Mouse (Mus musculus) thymus, adult 2 months (tissue): ENCODE measurements around the gene Anapc13. TPM values are rescaled to one million over a fixed set of nuclear protein-coding genes. Genes with fewer than 3 reads are reported as not detected.

ENCODE experiments used
- DNase-seq: peaks from one replicate; pipeline ENCODE4 v3.0.0; 2021
- H3K27ac ChIP-seq: fragments of 200-500 bp; 2 replicates; pipeline ENCODE4 v1.5.1; 2012; ENCODE audit warnings: low read length, control low read depth; ENCODE audit not compliant: control insufficient read depth, insufficient read depth
- H3K27me3 ChIP-seq: fragments of 200-500 bp; 2 replicates; pipeline ENCODE4 v1.6.1; 2012; ENCODE audit warnings: mild to moderate bottlenecking, low read length, moderate library complexity, mixed read lengths; ENCODE audit not compliant: control insufficient read depth, insufficient read depth
- H3K36me3 ChIP-seq: fragments of 200-500 bp; 2 replicates; pipeline ENCODE4 v1.6.1; 2012; ENCODE audit warnings: mild to moderate bottlenecking, low read length, moderate library complexity; ENCODE audit not compliant: control insufficient read depth, insufficient read depth
- H3K4me1 ChIP-seq: fragments of 200-500 bp; replicated peaks from 2 replicates; pipeline ENCODE4 v1.6.1; 2012; ENCODE audit warnings: low read length; ENCODE audit not compliant: control insufficient read depth, insufficient read depth
- H3K4me3 ChIP-seq: fragments of 200-500 bp; 2 replicates; pipeline ENCODE4 v1.5.1; 2012; ENCODE audit warnings: mild to moderate bottlenecking, low read length, control low read depth, moderate library complexity; ENCODE audit not compliant: control insufficient read depth, insufficient read depth
- CTCF ChIP-seq: fragments of 200-500 bp; IDR thresholded peaks from 2 replicates; pipeline ENCODE4 v1.5.1; 2012; ENCODE audit warnings: mild to moderate bottlenecking, control low read depth, low read length, moderate library complexity, borderline replicate concordance; ENCODE audit not compliant: control insufficient read depth, poor library complexity, insufficient read depth; ENCODE audit errors: extremely low read depth
- POLR2A ChIP-seq: fragments of 200-500 bp; IDR thresholded peaks from 2 replicates; pipeline ENCODE4 v1.6.1; 2012; ENCODE audit warnings: mild to moderate bottlenecking, low read length, control low read depth, moderate library complexity; ENCODE audit not compliant: control insufficient read depth, poor library complexity, insufficient read depth; ENCODE audit errors: extremely low read depth
- WGBS: fragments of 180-500 bp; shearing (Covaris S2); methylation state at CpG from one replicate; pipeline ENCODE4 v1.1.7; 2018; 5-methylcytosine and 5-hydroxymethylcytosine counted together
- polyA plus RNA-seq: library from polyadenylated mRNA; depleted of rRNA; stranded (reverse); fragments of >200 nt; gene quantifications from 2 replicates; pipeline ENCODE4 v1.2.3, GENCODE M21; 2012; rRNA removed

Anapc13 gene
- polyA plus RNA-seq, 1 experiment, result 34.6 TPM

GRCm38 (mm10) chr9:102656355-102657095, 30.4 kb downstream of the Anapc13 start:
- Histone ChIP-seq H3K27me3 (no peaks in the 10 kb centered on the region), H3K27ac (no peak overlapping the region), H3K36me3 (no peaks in the 10 kb centered on the region), H3K4me1 (no peaks in the 10 kb centered on the region), H3K4me3 (no peak overlapping the region)
- WGBS, result 62% methylated on average over 8 of the region's 8 CpGs
- TF ChIP-seq POLR2A (no peak), CTCF (no peak)
- DNase-seq, result no peak

GRCm38 (mm10) chr9:102668115-102668514, 42.0 kb downstream of the Anapc13 start:
- WGBS, result 78% methylated on average over 6 of the region's 6 CpGs
- no peak for DNase-seq
- no peak overlapping the region for H3K27ac ChIP-seq
- H3K36me3 ChIP-seq, result no peaks in the 10 kb centered on the region
- H3K27me3 ChIP-seq, result no peaks in the 10 kb centered on the region
- TF ChIP-seq POLR2A, result no peak
- TF ChIP-seq CTCF, result no peak
- no peak overlapping the region for H3K4me3 ChIP-seq
- no peaks in the 10 kb centered on the region for H3K4me1 ChIP-seq

GRCm38 (mm10) chr9:102668906-102669305, 42.8 kb downstream of the Anapc13 start:
- Histone ChIP-seq H3K4me3 (no peak overlapping the region), H3K4me1 (no peaks in the 10 kb centered on the region), H3K27ac (no peak overlapping the region), H3K36me3 (no peaks in the 10 kb centered on the region), H3K27me3 (no peaks in the 10 kb centered on the region)
- WGBS, result 92% methylated on average over 12 of the region's 12 CpGs
- TF ChIP-seq CTCF, result no peak
- TF ChIP-seq POLR2A, result no peak
- no peak for DNase-seq

GRCm38 (mm10) chr9:102673381-102673780, 47.3 kb downstream of the Anapc13 start:
- TF ChIP-seq POLR2A (no peak), CTCF (no peak)
- no peak overlapping the region for H3K4me3 ChIP-seq
- no peaks in the 10 kb centered on the region for H3K36me3 ChIP-seq
- no peaks in the 10 kb centered on the region for H3K4me1 ChIP-seq
- no peaks in the 10 kb centered on the region for H3K27me3 ChIP-seq
- no peak overlapping the region for H3K27ac ChIP-seq
- WGBS, result 92% methylated on average over 7 of the region's 7 CpGs
- no peak for DNase-seq

- TF ChIP-seq CTCF, result no peak
- TF ChIP-seq POLR2A, result no peak
- WGBS, result 88% methylated on average over 5 of the region's 5 CpGs
- Histone ChIP-seq H3K4me3 (no peak overlapping the region), H3K4me1 (no peaks in the 10 kb centered on the region), H3K27ac (no peak overlapping the region), H3K27me3 (no peaks in the 10 kb centered on the region), H3K36me3 (no peaks in the 10 kb centered on the region)
- DNase-seq, result no peak
Observed at GRCm38 (mm10) chr9:102675922-102676321, 49.8 kb downstream of the Anapc13 start.

- DNase-seq, result no peak
- no peaks in the 10 kb centered on the region for H3K36me3 ChIP-seq
- no peak overlapping the region for H3K27ac ChIP-seq
- no peak overlapping the region for H3K4me3 ChIP-seq
- no peaks in the 10 kb centered on the region for H3K4me1 ChIP-seq
- 78% methylated on average over 7 of the region's 7 CpGs for WGBS
- no peaks in the 10 kb centered on the region for H3K27me3 ChIP-seq
- TF ChIP-seq CTCF, result no peak
Observed at GRCm38 (mm10) chr9:102681470-102681869, 55.4 kb downstream of the Anapc13 start.

Other genes with a start within 250 kb of the Anapc13 start
- 0.65 and 0.89 TPM in 2 replicates for gene Ky, start 120.5 kb upstream of the Anapc13 start, polyA plus RNA-seq
- 4.9 and 6.1 TPM in 2 replicates for gene Cep63, start 238 bp downstream of the Anapc13 start, polyA plus RNA-seq
- 6.7 and 7.2 TPM in 2 replicates for gene Amotl2, start 90.4 kb downstream of the Anapc13 start, polyA plus RNA-seq
- 6.8 and 10.7 TPM in 2 replicates for gene Ryk, start 208.6 kb downstream of the Anapc13 start, polyA plus RNA-seq